Comparison of ENCODE assay signal across 14 mouse cellular contexts in the genomic region with DNA sequence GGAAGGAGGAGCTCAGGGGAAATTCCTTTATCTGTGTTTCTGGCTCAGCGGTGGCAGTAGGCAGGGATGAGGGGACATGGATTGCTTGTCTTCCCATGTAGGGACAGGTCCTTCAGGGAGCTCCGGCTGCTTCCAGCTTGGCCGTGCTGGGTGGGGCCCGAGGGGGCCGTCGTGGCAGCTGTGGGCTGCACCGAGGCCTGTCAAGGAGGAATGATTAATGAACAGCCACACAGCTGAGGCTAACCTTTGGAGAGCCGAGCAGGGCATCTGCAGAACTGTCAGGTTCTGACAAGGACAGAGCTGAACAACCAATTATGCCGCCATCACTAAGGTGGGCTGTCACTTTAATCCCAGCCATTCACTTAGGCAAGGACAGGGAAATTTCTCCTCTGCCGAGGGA.
DNase-seq lines count a peak whose midpoint lies in the region; ATAC-seq and TF ChIP-seq lines count a peak whose summit lies in the region.
"Had no signal": no experiment of that assay in that cellular context is flagged by ENCODE, and none has a peak within 500 bp of the region (broad histone marks: within the 10 kb centered on the region; RNA-seq: fewer than 3 reads in every experiment).

No protein-coding gene starts in this region.

- TF ChIP-seq CTCF in midbrain, postnatal 0 days (IDR thresholded peaks at IDR 0.05) = no peak

- DNase-seq in forebrain, embryonic 10.5 days (ENCODE audit: extremely low spot score, low spot score) = no peak
- DNase-seq in embryo, embryonic 9.5 days (ENCODE audit: extremely low spot score) = peak; percentile 44
- peak; percentile 40 for DNase-seq in hindbrain, embryonic 14.5 days (ENCODE audit: low spot score)
- DNase-seq in midbrain, postnatal 0 days (ENCODE audit: low spot score) = peak; percentile 21
- no peak for DNase-seq in cerebellum, adult 9-11 months
- no peak for DNase-seq in frontal cortex, postnatal 36 days (ENCODE audit: low spot score in 2 of 2)
- DNase-seq: cerebellum, adult 9-10 months; gastrocnemius, postnatal 36 days; heart, postnatal 36 days; layer of hippocampus, postnatal 36 days; spleen, adult 18-20 months had no signal

- H3K4me1 ChIP-seq in forebrain, embryonic 10.5 days = peaks cover 29% of the 10 kb centered on the region
- H3K4me1 ChIP-seq in forebrain, embryonic 16.5 days (replicated peaks; ENCODE audit: control insufficient read depth, insufficient read depth, low read length) = peaks cover 10% of the 10 kb centered on the region
- peaks cover 15% of the 10 kb centered on the region for H3K4me1 ChIP-seq in hindbrain, embryonic 14.5 days (replicated peaks; ENCODE audit: control insufficient read depth, insufficient read depth, low read length)
- peaks cover 2% of the 10 kb centered on the region; the same call in 1 of the 2 replicates for H3K4me1 ChIP-seq in midbrain, postnatal 0 days (ENCODE audit: insufficient read depth, low read length)
- H3K4me1 ChIP-seq: lung, embryonic 15.5 days had no signal

- peaks cover 4% of the 10 kb centered on the region; the same call in 1 of the 2 replicates for H3K9me3 ChIP-seq in forebrain, embryonic 10.5 days
- H3K9me3 ChIP-seq in forebrain, embryonic 16.5 days (ENCODE audit: control insufficient read depth, low read length) = no peaks in the 10 kb centered on the region
- H3K9me3 ChIP-seq in hindbrain, embryonic 14.5 days (ENCODE audit: control insufficient read depth, low read length) = 0 out of 2 replicates have a peak, but pooled peaks cover 3% of the 10 kb centered on the region
- H3K9me3 ChIP-seq in midbrain, postnatal 0 days (ENCODE audit: low read length) = no peaks in the 10 kb centered on the region
- H3K9me3 ChIP-seq: lung, embryonic 15.5 days had no signal

- H3K27me3 ChIP-seq in forebrain, embryonic 10.5 days (ENCODE audit: poor library complexity, severe bottlenecking) = peaks cover 67% of the 10 kb centered on the region
- no peaks in the 10 kb centered on the region for H3K27me3 ChIP-seq in forebrain, embryonic 16.5 days (replicated peaks; ENCODE audit: control insufficient read depth, insufficient read depth, low read length)
- H3K27me3 ChIP-seq in hindbrain, embryonic 14.5 days (ENCODE audit: control insufficient read depth, insufficient read depth, low read length) = no peaks in the 10 kb centered on the region
- H3K27me3 ChIP-seq in midbrain, postnatal 0 days (ENCODE audit: insufficient read depth, low read length) = peaks cover 2% of the 10 kb centered on the region; the same call in 1 of the 2 replicates
- H3K27me3 ChIP-seq: lung, embryonic 15.5 days had no signal

- no peak for ATAC-seq in forebrain, embryonic 16.5 days
- ATAC-seq in hindbrain, embryonic 14.5 days (ENCODE audit: low FRiP score) = 0 out of 2 replicates have a peak, but pooled peaks have one; percentile 43
- no peak for ATAC-seq in midbrain, postnatal 0 days (ENCODE audit: low FRiP score)
- no peak for ATAC-seq in activated CD4-positive, CD25-positive, alpha-beta regulatory T cell, adult 4 months

- 51% methylated on average over 10 of the region's 10 CpGs for WGBS in forebrain, embryonic 10.5 days
- 17% methylated on average over 10 of the region's 10 CpGs for WGBS in forebrain, embryonic 16.5 days
- 10% methylated on average over 10 of the region's 10 CpGs for WGBS in hindbrain, embryonic 14.5 days
- WGBS in midbrain, postnatal 0 days = 26% methylated on average over 10 of the region's 10 CpGs

- no peak overlapping the region for H3K9ac ChIP-seq in forebrain, embryonic 16.5 days (replicated peaks; ENCODE audit: low read depth, low read length)
- H3K9ac ChIP-seq in hindbrain, embryonic 14.5 days = no peak overlapping the region
- H3K9ac ChIP-seq in midbrain, postnatal 0 days (replicated peaks; ENCODE audit: low read length, poor library complexity, severe bottlenecking) = no peak overlapping the region
- H3K9ac ChIP-seq: lung, embryonic 15.5 days had no signal

- H3K27ac ChIP-seq in forebrain, embryonic 10.5 days = 0 out of 2 replicates have a peak overlapping the region, but pooled peaks have one; percentile 44
- H3K27ac ChIP-seq in forebrain, embryonic 16.5 days (ENCODE audit: low read length) = no peak overlapping the region
- peak overlapping the region; percentile 7; the same call in 1 of the 2 replicates for H3K27ac ChIP-seq in hindbrain, embryonic 14.5 days
- no peak overlapping the region for H3K27ac ChIP-seq in midbrain, postnatal 0 days (ENCODE audit: low read depth, low read length)
- H3K27ac ChIP-seq: lung, embryonic 15.5 days had no signal

- no peak overlapping the region for H3K4me3 ChIP-seq in forebrain, embryonic 10.5 days
- no peak overlapping the region for H3K4me3 ChIP-seq in forebrain, embryonic 16.5 days (replicated peaks; ENCODE audit: low read length)
- no peak overlapping the region for H3K4me3 ChIP-seq in hindbrain, embryonic 14.5 days (replicated peaks; ENCODE audit: low read length)
- H3K4me3 ChIP-seq in midbrain, postnatal 0 days (ENCODE audit: low read depth, low read length) = no peak overlapping the region
- H3K4me3 ChIP-seq: lung, embryonic 15.5 days had no signal

- no peak overlapping the region for H3K4me2 ChIP-seq in forebrain, embryonic 16.5 days (ENCODE audit: low read length)
- H3K4me2 ChIP-seq in hindbrain, embryonic 14.5 days (replicated peaks) = peak overlapping the region; percentile 9; the same call in 1 of the 2 replicates
- no peak overlapping the region for H3K4me2 ChIP-seq in midbrain, postnatal 0 days (ENCODE audit: low read depth, low read length, poor library complexity, severe bottlenecking)
- H3K4me2 ChIP-seq: lung, embryonic 15.5 days had no signal

- no peaks in the 10 kb centered on the region for H3K36me3 ChIP-seq in forebrain, embryonic 10.5 days (replicated peaks)
- no peaks in the 10 kb centered on the region for H3K36me3 ChIP-seq in forebrain, embryonic 16.5 days (ENCODE audit: control insufficient read depth, insufficient read depth)
- no peaks in the 10 kb centered on the region for H3K36me3 ChIP-seq in hindbrain, embryonic 14.5 days (replicated peaks; ENCODE audit: control insufficient read depth, insufficient read depth)
- no peaks in the 10 kb centered on the region for H3K36me3 ChIP-seq in midbrain, postnatal 0 days (ENCODE audit: insufficient read depth, low read length)
- H3K36me3 ChIP-seq: lung, embryonic 15.5 days had no signal

Comparison
In these comparisons a context has a peak if more than half of its experiments do, and no peak if none do; other contexts are left out.
1. H3K27ac ChIP-seq: peak in forebrain, embryonic 10.5 days (single experiment) and hindbrain, embryonic 14.5 days (single experiment); none in forebrain, embryonic 16.5 days (single experiment) and midbrain, postnatal 0 days (single experiment).
2. DNase-seq: peak in embryo, embryonic 9.5 days (single experiment), hindbrain, embryonic 14.5 days (single experiment) and midbrain, postnatal 0 days (single experiment); none in forebrain, embryonic 10.5 days (single experiment), cerebellum, adult 9-11 months (single experiment) and frontal cortex, postnatal 36 days (0 of 2).